Mouse (Mus musculus): ENCODE data around the gene Rflna.

The Rflna gene

DNA sequence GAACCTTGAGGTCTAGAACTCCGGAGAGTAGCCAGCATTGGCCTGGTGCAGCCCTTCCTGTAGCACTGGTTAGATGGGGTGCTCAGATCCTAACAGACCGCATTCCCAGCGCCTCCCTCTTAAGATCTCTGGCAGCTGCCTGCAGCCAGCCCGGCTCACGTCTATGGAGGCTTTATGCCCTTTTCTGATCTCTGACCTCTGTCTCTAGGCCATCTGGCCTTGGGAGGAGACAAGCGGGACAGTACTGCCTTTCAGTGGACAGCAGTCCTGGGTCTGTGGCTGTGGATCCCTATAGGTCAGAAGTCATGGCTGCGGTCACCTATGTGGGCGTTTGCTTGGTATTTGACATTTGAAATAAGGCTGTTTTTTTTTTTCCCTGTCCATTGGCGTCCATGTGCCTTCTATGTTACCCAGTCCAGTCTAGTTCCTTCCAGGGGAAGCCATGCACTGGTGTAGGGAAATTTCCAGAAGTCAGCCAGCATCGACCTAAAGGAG, 2.2 kb upstream of the Rflna start:
- in situ Hi-C loops (cut with MboI; ENCODE audit: low pct_unique_long_range_greater_than_20kb in 1 of 2, low sequenced_read_pairs in 2 of 2, unreplicated experiment in 1 of 2): no loop called here

- in situ Hi-C loops (cut with MboI; ENCODE audit: low pct_unique_long_range_greater_than_20kb in 1 of 2, low sequenced_read_pairs in 2 of 2, unreplicated experiment in 1 of 2): no loop called here
Observed at GRCm38 (mm10) chr5:125003873-125004255, 843 bp downstream of the Rflna start.

- in situ Hi-C loops (cut with MboI; ENCODE audit: low pct_unique_long_range_greater_than_20kb in 1 of 2, low sequenced_read_pairs in 2 of 2, unreplicated experiment in 1 of 2): no loop called here
Observed at GRCm38 (mm10) chr5:125005871-125006652, 3.0 kb downstream of the Rflna start.

- in situ Hi-C loops (cut with MboI; ENCODE audit: low pct_unique_long_range_greater_than_20kb in 1 of 2, low sequenced_read_pairs in 2 of 2, unreplicated experiment in 1 of 2): no loop called here
Observed at GRCm38 (mm10) chr5:125006896-125007295, 3.9 kb downstream of the Rflna start.

GRCm38 (mm10) chr5:125011166-125011565, 8.1 kb downstream of the Rflna start:
- in situ Hi-C loops (cut with MboI; ENCODE audit: low pct_unique_long_range_greater_than_20kb in 1 of 2, low sequenced_read_pairs in 2 of 2, unreplicated experiment in 1 of 2): no loop called here

DNA sequence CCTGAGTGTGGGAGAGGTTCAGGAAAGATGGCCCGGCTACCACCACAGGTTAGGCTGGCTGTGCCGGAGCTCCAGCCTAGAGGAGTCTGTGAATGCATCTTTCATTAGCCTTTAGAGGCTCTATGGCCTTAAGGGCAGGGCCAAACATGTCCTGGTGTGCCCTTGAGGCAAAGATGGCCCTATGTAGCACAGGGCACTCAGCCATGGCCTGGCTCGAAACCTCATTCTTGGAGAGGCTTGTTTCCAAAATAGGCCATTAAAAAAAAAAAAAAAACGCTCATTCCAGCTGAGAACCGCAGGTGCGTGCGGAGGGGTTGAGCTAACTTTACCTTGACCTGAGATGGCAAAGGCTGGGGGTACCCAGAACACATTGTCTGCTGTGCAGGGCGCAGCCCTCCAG, 8.6 kb downstream of the Rflna start:
- in situ Hi-C loops (cut with MboI; ENCODE audit: low pct_unique_long_range_greater_than_20kb in 1 of 2, low sequenced_read_pairs in 2 of 2, unreplicated experiment in 1 of 2): no loop called here

DNA sequence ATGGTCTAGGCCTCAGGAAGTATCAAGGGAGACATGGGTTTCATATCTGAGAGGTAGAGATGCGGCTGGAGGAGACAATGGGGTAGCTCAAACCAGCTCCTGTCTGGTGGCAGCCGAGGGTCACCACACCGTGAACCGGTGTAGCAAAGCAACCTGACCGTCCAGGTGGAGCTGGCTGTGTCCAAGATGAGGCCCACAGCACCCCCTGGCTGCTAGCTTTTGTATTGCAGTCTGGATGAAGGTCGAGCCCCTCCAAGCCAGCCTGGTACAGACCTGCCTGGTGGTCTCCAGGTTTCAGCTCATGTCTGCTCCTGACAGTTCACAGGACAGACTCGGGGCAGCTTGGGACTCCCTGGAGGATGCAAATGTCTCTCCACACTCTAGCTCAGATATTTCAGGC, 11.5 kb downstream of the Rflna start:
- in situ Hi-C loops (cut with MboI; ENCODE audit: low pct_unique_long_range_greater_than_20kb in 1 of 2, low sequenced_read_pairs in 2 of 2, unreplicated experiment in 1 of 2): no loop called here

- in situ Hi-C loops (cut with MboI; ENCODE audit: low pct_unique_long_range_greater_than_20kb in 1 of 2, low sequenced_read_pairs in 2 of 2, unreplicated experiment in 1 of 2): no loop called here
Observed at GRCm38 (mm10) chr5:125015066-125015465, 12.0 kb downstream of the Rflna start.

DNA sequence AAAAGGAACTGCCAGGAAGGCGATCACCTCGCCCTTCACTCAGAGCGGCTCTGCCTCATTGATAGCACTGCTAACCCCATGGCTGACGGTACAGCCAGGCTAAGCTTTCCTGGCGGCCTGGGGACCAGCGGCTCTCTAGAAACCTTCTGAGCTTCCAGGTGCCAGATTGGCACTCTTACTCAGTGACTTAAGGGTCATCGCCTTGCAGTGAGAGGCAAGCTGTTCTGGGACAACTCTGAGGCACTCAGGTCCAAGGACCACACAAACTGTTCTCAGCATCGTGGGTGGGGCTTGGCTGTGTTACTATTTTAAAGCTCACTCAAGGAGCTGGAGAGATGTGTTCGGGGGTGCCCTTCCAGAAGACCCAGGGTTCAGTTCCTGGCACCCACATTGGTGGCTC, 12.6 kb downstream of the Rflna start:
- in situ Hi-C loops (cut with MboI; ENCODE audit: low pct_unique_long_range_greater_than_20kb in 1 of 2, low sequenced_read_pairs in 2 of 2, unreplicated experiment in 1 of 2): no loop called here

GRCm38 (mm10) chr5:125016421-125017242, 13.6 kb downstream of the Rflna start:
- in situ Hi-C loops (cut with MboI; ENCODE audit: low pct_unique_long_range_greater_than_20kb in 1 of 2, low sequenced_read_pairs in 2 of 2, unreplicated experiment in 1 of 2): no loop called here

DNA sequence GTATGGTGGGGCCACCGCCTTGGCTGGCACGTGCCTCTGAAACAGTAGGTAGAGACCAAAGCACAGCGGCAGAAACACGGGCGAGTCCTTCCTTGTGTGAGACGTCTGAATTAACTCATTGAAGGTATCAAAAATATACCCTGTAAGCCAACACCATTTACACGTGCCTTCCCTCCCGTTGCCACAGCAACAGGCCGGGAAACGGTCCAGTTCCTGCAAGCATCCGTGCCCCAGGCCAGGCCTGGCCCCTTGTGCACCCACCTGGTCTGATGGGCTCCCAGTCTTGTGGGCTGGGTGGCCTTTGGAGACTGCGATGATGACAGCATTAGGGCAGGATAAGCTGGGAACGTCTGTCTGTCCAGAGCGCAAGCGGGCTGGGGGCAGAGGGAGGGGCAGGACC, 14.3 kb downstream of the Rflna start:
- in situ Hi-C loops (cut with MboI; ENCODE audit: low pct_unique_long_range_greater_than_20kb in 1 of 2, low sequenced_read_pairs in 2 of 2, unreplicated experiment in 1 of 2): no loop called here

DNA sequence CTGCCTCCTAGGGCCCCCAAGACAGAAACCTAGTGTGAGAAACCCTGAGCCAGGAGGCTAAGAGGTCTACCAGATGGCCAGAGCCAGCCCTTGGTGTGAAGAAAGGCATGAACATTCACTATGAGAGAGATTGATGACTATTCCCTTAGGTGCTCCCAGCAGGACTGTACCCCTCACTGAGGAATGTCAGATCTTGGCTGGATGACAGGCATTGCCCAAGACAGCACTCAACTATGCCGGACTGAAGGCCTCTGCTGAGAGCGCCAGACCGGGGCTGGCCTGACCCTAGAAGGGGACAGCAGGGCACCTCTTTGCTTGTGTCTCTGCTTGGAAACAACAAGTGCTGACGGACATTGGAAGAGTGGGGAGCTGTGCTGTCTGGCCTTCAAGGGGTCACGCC, 16.1 kb downstream of the Rflna start:
- in situ Hi-C loops (cut with MboI; ENCODE audit: low pct_unique_long_range_greater_than_20kb in 1 of 2, low sequenced_read_pairs in 2 of 2, unreplicated experiment in 1 of 2): no loop called here

DNA sequence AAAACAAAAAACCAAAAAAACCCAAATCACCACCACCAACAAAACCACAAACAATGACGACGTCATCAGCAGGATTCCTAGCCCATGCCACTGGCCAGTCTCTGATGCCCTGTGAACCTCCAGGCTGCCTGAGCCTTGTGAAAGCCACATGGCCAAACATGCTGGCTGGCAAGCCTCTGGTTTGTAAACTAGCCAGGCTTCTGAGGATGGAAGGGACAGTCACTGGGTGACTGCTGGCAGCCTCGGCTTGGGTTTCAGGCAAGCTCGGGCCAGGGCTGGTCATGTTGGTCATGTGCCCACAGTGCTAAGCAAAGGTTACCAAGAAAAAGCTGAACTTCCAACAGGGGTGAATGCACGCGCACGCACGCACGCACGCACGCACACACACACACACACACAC, 18.3 kb downstream of the Rflna start:
- in situ Hi-C loops (cut with MboI; ENCODE audit: low pct_unique_long_range_greater_than_20kb in 1 of 2, low sequenced_read_pairs in 2 of 2, unreplicated experiment in 1 of 2): no loop called here

DNA sequence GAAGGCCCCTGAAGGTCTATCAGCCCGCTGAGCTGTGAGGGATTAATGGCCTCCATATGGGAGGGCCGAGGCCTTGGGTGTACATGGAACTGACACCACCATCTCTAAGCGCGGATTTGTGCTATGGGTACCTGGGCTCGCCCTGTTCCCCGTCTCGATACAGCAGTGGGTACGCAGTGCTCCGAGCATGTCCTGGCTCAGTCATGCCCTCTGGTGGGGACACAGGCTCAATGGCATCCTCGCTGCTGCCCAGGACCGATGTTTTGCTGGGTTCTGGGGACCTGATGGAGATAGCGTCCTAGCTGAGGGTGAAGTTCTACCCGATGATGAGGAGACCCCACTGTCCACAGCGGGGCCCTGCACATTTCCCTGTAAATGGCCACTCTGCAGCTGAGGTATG, 21.0 kb downstream of the Rflna start:
- in situ Hi-C loops (cut with MboI; ENCODE audit: low pct_unique_long_range_greater_than_20kb in 1 of 2, low sequenced_read_pairs in 2 of 2, unreplicated experiment in 1 of 2): no loop called here

DNA sequence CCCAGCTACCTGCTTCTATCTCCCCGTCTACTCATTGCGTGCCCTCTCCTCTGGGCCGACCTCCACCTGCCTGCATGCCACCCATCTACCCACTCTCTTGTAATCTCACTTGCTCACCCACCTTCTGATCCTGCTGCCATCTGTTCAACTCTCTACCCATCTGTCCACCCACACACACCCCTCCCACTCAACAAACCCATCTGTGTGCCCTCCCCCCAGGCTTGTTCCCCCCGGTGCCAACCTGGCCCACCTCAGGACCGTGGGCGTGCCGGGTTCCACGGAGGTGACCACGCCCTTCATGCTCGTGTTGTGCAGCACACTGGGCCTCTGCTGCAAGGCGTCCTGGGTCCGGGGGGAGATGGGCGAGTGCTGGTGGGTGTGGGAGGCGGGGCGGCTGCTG, 25.4 kb downstream of the Rflna start:
- in situ Hi-C loops (cut with MboI; ENCODE audit: low pct_unique_long_range_greater_than_20kb in 1 of 2, low sequenced_read_pairs in 2 of 2, unreplicated experiment in 1 of 2): no loop called here

DNA sequence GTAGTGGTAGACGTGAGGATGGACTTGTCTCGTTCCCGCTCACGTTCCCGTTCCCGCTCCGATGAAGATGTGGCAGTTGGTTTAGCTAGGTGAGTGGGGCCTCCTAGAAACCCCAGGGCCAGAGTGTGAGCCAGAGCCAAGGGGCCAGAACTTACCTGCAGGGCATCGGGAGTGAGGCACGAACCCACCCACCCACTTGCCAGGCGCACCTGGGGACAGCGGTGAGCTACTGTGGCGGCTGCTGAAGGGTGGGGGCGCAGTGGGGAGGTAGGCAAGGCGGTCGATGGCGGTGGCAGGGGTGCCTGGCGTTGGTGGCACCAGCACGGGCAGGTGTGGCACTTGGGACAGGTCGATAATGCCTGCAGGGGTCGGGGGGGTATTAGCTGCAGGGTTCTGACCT, 25.9 kb downstream of the Rflna start:
- in situ Hi-C loops (cut with MboI; ENCODE audit: low pct_unique_long_range_greater_than_20kb in 1 of 2, low sequenced_read_pairs in 2 of 2, unreplicated experiment in 1 of 2): no loop called here

GRCm38 (mm10) chr5:125036483-125036882, 33.5 kb downstream of the Rflna start:
- in situ Hi-C loops (cut with MboI; ENCODE audit: low pct_unique_long_range_greater_than_20kb in 1 of 2, low sequenced_read_pairs in 2 of 2, unreplicated experiment in 1 of 2): no loop called here

- in situ Hi-C loops (cut with MboI; ENCODE audit: low pct_unique_long_range_greater_than_20kb in 1 of 2, low sequenced_read_pairs in 2 of 2, unreplicated experiment in 1 of 2): no loop called here
Observed at GRCm38 (mm10) chr5:125039377-125040027, 36.5 kb downstream of the Rflna start.

DNA sequence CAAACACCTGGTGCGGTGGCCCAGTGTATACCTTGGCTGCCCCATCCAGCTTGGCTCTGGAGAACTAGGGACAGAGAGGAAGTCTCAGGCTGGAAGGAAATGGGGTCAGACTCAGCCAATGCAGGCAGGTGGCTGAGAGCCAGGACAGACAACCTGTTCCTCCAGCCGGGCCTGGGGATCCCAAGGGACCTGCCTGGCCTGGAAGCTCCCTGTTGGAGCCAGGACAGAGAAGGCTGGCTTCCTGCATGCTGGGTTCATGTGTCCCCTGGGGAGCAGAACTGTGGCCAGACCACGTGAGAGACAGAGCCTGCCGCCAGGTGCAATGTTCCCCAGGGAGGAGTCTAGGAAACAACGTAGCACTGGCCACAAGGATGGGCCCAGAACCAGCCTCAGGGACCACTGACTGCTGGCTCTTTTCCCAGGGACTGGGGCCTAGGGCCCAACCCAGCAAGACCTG, 37.1 kb downstream of the Rflna start:
- in situ Hi-C loops (cut with MboI; ENCODE audit: low pct_unique_long_range_greater_than_20kb in 1 of 2, low sequenced_read_pairs in 2 of 2, unreplicated experiment in 1 of 2): no loop called here
